Mouse (Mus musculus): ENCODE data around the gene 1700029F12Rik.

DNA sequence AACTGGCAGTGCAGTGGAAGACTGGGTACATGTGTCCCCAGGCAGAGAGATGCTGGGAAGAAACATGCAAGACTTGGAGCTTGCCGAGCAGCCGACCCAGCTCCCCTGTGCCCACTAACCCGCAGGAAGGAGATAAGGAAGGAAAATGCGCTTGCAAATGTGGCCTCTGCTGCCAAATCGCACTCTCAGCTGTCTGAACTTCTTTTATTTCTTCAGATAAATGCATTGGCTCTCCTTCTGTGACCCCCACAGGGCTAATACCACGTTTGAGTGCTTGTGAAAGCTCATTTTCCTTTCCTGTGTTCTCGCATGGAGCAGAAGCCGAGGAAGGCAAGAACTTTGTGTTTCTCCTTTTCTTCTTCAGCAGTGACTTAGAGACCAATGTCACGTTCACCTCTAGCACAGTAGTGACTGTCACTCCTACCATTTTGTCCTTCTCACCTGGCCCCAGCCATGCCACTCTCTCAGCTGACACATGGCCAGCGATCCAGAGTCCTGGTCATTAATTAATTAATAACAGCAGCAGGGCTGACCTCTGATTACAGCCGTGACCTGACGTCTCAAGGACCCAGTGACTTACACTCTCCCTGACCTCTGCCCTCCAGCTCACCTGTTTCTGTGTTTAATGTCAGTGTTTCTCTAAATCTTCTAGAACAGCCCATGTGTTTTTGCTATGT is 48.4 kb downstream of the 1700029F12Rik start:
- no peak for TF ChIP-seq POLR2A (IDR thresholded peaks at IDR 0.05; ENCODE audit: insufficient read depth, low read depth, low read length)
- no peak for TF ChIP-seq CTCF (IDR thresholded peaks at IDR 0.05; ENCODE audit: insufficient read depth, low read depth, low read length)

All from olfactory bulb, adult 2 months (tissue).